Mouse (Mus musculus): Measurements from ENCODE around the gene Catsperz.

- TF ChIP-seq CTCF (IDR thresholded peaks at IDR 0.05; ENCODE audit: control insufficient read depth, insufficient read depth, insufficient read length) = no peak
- TF ChIP-seq USF1 (IDR thresholded peaks at IDR 0.05; ENCODE audit: low read depth) = no peak
- no peak for TF ChIP-seq MYOG (IDR thresholded peaks at IDR 0.05; ENCODE audit: control insufficient read depth, extremely low read depth, insufficient read length)
These were observed 19.6 kb downstream of the Catsperz start for GRCm38 (mm10) chr19:6905498-6906159.

Data from C2C12 (cell line).